Mouse (Mus musculus) embryo, embryonic 10 days (tissue): ENCODE results near the gene Gm21983.
A peak's percentile ranks its signal among the peaks of the same experiment; 100 is the strongest.

ENCODE experiments used
- DNase-seq: peaks from one replicate; pipeline ENCODE4 v3.0.0-alpha.2; 2015; ENCODE audit warnings: low spot score

Gm21983 gene

DNA sequence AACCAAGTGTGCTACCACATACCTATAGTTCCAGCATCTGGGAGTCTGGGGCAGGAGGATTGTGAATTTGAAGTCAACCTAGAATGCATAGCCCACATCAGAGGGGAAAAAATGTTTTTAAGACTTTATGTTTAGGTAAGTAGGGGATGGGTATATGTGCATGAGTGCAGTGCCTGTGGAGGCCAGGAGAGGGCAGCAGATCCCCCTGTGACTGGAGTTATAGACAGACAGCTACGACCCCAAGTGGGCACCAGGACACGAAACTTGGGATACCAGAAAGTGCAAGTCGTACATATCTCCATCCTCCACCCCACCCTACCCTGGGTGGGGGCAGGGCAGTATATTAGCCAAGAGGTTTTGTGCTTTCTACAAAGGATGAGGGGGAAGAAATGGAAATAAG, 4.1 kb upstream of the Gm21983 start:
- peak; percentile 62 for DNase-seq

DNA sequence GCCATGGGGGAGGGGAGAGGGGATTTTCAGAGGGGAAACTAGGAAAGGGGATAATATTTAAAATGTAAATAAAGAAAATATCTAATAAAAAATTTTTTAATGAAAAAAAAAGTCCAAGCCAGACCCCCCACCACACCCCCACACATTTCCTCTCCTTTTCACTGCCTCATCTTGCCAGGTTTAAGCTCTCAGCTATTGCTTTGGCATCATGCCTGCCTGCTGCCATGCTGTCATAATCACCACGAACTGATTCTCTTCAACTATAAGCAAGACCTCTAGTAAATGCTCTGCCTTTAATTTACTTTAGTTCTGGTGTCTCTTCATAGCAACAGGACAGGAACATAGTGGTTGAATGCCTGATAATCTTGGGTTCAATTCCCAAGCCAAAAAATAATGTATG, 1.6 kb upstream of the Gm21983 start:
- no peak for DNase-seq

DNA sequence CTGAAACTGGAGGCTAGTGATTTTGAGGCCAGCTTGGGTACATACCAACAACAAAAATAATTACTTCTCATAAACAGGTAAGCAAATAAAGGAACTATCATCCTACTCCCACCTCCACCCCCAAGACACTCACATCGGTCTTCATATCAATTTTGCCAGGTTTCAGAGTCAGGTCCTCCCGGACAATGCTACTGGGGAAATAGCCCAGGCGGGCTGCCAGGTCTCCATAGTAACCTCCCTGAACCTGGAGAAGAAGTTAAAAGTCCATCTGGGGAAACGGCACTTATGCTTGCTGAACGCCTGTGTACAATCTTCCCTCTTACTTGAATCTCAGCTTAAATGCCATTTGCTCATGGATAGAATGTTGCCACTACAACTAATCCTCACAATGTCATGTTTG, 850 bp downstream of the Gm21983 start:
- no peak for DNase-seq

DNA sequence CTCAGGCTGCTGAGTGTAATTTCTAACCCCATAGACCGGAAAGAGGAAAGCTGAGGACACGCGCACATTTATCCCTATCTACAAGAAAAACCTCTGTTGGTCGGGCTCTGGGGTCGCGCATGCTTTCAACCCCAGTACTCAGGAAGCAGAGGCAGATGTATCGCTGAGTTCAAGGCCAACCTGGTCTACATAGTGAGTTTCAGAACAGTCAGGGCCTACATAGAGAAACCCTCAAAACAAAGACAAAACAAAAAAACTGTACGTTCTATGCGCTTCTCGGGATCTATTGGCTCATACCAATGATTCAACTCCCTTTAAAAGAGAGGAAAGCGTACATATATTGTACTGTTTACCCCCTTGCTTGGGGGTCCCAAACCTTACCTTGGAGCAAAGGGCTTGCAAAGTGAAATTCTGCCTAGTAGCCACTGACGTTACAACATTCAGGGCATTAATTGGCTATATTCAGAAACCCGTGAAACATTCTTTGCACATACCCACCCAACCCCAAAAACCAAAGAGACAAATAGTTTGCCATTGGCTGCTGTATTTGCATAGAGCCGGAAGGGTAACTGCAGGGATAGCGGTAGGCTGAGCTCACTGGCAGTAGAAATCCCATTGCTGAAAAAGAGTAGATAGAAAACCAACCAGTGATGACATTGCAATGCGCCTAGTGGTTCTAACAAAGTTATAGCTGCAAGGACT, 1.5 kb downstream of the Gm21983 start:
- DNase-seq, result no peak

DNA sequence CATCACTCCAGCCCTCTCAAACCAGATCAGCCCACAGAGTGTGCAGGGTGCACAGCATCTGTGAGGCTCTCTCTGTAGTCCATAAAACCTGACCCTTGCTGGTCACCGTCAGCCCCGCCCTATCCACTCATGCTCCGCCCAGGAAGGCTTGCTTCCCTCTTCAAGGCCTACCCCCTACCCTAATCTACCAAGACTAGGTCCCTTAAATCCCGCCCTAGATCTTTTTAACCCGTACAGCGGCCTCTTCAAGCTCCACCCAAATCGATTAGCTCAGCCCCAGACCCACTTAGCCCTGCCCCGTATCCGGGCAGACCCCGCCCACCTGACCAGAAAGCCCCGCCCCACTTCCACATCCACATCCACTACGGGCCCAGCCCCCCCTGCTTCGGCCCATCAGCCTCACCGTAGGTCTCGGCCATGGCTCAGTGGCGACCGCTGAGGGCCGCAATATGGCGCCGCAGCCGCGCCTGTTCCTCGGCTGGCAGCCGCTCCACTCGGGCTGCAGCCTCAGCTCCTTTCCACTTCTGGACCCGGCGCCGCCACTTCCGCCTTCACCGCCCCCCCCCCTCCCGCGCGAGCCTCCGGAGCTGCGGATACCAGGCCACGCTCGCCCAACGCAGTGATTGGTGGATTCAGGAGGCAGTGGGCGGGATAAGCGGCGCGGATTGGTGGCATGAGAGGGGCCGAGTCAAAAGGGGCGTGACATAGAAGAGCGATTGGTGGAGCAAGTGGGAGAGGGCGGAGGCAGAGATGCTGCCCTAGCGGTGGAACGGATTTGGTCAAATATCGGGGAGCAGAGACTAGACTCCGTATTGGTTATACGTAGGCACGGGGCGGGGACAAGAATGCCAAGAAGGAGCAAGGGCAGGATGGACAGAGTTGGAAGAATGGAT, 2.3 kb downstream of the Gm21983 start, which contains the start of gene Rab4b:
TSS of gene Rab4b (minus strand) at position 573 of the 893 bp plus-strand sequence.
- peak; percentile 99 for DNase-seq

DNA sequence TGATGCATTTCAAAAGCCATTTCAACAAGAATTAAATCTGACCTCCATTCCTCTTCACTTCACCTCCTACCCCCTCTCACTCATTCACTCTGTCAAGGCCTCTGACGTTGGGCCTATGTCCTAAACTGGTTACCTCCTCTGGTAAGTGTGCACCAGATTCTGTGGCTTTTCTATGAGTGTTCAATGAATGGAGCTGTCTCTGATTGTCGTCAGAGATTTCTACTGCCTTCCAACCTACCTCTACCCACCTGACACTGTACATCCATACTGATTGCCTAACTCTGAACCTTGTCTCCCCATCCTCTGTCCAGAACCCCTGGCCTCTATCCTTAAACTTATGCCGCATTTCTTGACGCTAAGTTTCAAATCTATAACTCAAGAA, 3.0 kb downstream of the Gm21983 start:
- DNase-seq, result no peak

DNA sequence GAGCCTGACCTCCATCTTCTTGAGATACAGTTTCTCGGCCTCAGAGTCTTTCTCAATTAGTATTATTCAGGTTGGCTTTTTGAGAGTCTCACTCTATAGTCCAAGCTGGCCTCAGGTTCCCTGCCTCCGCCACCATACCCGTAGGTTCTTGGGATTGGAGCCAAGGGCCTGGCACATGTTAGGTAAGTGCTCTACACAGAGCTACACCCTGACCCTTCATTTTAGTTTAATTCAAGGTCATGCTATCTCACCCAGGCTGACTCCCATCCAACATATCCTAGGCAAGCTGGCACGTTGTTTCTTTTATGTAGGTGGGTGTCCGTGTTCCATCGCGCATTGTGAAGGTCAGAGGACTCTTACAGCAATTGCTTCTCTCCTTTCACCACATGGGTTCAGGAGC, 6.0 kb downstream of the Gm21983 start:
- DNase-seq, result no peak

DNA sequence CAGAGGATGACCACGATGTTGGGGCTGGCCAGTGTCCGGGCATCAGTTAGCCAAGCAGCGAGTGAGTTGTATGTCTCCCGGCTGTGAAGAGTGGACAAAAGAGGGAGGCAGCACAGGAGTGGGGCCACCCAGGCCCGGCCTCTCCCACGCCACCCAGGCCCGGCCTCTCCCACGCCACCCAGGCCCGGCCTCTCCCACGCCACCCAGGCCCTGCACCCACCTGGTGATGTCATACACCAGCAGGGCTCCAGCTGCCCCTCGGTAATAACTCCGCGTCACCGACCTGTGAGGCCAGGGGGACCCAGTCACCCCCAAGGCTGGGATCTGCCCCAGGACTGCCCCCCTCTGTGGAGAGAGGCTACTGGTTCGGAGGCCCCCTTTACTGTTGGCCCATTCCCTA, 6.4 kb downstream of the Gm21983 start:
- DNase-seq, result no peak

DNA sequence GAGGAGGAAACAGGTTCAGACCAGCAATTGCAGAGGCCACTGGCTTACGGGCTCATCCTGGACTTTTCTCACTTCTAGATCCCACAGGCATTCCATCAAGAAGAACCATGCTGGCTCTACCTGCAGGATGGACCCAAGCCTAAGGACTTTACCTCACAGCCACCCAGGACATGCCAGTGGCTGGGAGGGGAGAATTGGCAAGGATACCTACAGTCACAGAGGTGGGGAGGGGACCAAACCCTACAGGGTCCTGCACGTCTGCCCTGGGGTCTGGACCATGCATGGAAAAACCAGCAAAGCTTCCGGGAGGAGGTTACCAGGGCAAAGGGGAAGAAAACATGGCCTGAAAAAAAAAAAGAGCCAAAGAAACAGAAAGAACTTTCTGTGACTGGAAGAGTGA, 9.9 kb downstream of the Gm21983 start:
- DNase-seq, result no peak

DNA sequence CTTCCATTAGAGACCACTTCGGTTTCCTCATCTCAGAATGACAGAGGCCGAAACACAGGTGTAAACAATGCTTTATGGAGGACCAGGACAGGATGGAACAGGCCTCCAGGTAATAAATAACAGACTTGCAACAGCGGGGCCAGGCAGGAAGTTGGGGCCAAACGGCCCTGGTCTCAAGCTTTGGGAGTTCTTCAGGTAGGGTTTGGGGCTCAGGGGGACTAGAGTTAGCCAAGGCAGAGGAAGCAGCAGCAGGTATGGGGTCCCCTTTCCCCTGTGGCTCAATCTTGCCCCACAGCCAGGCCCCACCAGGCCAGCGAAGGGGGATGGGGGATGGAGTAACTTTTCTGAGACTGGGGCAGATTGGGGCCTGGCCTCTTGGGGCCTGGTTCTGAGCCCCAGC, 12.5 kb downstream of the Gm21983 start:
- DNase-seq, result no peak

DNA sequence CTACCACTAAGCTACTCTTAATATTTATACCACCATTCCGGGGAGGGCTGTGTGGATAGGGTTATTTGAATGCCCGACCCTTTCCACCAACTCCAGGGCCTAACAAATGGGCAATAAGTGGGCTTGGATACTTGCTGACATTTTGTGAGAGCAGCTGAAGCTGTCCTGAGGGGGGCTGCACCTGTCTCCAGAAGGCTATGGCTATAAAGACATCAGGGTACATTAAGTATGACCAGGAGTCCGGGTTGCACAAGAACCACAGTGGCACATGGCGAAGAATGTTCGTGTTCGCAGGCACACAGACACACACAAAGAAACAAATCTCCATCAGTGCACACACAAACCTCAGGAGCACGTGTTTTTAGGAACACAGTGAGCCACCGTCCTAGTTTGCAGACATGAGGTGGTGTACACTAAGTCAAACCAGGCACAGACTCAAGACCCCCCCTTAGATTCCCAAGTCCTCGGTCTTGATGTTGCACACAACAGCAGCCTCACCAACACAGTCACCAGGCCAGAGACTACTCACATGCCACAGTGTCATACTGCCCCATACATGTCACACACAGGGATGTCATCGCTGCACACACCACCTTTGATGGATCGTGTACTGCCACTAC, 13.3 kb downstream of the Gm21983 start:
- no peak for DNase-seq

DNA sequence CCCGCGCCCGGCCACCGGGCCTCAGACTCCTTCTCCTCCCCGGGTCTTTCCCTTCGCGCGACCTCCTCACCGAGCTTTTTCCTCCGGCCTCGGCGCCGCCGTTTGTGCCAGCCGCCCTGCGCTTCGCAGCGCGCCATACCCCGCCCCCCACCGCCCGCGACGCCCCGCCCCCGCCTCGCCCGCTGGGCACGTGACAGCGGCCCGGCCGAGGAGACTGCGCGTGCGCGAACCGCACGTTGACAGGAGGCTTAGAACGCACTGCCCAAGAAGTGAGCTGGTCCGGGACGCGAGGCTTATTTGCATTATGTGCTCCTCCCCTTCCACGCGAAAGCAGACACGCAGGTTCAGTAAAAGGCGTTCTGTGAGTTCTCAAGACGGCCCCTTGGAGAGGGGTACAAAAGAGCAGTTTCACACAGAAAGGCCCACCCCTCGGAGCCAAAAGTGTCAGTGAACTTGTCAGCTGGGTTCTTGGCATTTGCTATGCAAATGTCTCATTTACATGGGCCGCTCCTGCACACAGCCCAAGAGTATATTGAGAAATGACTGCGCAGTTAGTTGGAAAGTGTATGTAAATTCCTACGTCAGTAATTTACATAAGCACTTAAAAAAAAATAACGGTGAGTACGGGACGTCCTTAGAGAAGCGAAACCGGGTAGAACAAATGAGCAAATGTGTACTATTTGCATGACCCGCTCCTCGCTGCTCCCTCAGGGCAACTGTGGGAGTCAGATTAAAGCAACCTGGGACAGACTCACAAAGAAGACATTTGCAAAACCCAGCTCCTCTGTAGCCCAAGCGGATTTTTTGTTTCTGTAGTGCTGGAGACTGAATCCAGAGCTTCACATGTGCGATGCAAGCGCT, 14.0 kb downstream of the Gm21983 start, which contains the start of gene Egln2:
TSS of gene Egln2 (minus strand) at position 189 of the 861 bp plus-strand sequence.
- peak; percentile 97 for DNase-seq

DNA sequence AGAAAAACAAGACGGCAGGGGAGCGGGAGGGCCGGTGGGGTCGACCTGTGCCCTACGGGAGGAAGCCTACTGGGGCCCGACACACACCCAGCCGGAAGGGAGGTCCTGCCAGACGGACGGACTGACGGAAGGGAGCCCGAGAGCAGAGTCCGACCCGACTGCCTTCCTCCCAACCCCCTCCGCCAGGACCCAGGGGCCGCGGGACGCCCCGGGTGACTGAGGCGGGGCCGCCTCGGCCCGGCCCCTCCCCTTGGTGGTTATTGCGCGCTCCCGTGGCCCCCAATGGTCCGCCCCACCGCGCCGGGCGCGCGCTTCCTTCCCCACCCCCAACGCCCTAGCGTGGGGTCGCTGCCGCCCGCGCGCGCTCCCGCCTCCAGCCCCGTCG, 14.7 kb downstream of the Gm21983 start:
- peak; percentile 84 for DNase-seq

DNA sequence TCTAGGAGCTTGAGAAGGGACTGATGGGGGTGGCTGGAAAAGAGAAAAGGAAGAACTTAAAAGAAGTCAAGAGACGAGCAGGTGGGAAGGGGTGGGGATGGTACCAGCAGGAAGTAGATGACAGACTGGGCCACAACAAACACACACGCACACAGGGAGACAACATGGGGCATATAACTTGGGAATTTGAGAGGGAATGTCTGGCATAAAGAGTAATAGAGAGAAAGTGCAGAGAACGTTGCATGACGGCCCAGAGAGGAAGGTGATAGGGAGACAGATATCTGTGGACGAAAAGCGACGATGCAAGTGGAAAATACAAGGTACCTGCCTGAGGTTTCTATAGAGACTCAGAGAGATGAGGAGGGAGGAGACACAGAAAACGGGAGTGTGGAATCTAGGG, 15.2 kb downstream of the Gm21983 start:
- DNase-seq, result no peak

DNA sequence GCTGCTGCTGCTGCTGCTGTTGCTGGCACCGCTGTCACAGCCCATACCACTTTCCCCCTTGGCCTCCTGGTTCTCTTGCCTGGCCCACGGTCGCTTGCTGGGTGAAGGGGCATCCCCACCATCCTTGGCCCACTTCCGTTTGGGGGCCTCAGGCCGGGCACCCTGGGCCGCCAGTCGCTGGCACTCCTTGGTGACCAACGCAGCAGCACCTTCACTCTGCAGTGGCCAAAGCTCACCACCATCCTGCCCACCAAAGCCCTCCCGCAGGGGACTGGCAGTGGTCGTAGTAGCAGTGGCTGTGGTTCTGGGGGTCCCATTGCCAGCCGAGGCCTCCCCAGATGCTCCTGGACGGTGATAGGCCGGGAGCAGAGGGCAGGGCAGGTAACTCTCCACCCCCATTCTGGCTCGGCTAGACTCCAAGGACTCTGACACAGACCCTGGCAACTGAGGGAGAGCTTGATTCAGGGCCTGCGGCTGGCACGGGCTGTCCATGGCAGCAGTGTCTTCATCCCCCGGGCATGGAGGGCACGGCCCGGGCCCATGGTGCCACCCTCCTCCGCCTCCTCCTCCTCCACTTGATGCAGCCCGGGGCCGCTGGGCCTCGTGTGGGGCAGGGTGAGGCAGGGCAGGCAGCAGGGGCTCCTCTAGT, 15.8 kb downstream of the Gm21983 start:
- DNase-seq, result no peak

DNA sequence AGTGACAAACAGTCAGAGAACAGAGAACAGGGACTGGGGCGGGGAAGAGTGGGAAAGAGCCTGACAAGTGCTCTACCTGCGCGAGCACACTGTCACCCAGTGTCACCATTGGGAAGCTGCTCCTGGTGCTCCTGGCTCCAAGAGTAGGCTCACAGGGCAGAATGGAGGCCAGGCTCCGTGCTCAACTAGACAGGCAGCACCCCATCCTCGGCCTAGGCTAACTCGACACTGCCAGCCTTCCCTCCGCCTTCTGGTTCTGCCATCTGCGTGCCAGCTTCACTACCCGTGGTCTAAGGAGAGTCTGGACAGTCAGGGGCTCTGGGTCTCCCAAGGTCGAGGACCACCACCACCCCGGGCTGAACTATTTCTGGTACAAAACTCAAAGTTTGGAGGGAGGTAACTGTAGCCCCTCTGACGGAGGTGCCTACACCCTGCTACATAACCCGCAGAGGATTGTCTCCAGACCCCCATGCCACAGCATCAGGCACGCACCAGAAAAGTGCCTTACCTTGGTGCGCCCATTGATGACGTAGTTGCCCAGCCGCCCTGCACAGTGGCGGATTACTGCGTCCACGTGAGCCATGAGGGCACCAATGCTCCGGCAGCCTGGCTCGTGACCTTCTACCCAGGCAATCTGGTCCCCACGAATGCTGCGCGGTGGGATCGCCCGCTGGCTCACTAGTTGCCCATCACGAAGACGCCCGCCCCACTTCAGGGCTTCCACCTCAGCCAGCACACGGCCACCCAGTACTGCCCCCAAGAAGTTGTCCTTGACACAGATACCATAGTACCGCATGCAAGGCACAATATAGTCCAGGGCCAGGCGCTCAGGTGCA, 16.6 kb downstream of the Gm21983 start:
- DNase-seq, result no peak

DNA sequence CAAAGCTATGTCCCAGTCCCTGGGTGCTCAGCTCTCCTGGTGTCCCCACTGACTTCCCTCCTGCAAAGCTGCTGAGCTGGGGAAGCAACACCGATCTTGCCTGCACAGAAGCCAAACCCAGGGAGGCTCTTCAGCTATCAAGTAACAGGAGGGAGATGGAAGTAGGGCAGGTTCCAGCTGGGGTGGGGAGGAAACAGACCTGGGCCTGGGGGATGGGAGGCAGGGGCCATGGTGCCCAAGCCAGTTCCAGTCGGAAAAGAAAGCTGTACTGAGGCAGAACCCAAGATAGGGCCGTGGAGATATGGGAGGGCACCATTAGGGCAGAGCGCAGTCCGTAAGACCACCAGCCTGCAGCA, 17.5 kb downstream of the Gm21983 start:
- DNase-seq, result no peak

DNA sequence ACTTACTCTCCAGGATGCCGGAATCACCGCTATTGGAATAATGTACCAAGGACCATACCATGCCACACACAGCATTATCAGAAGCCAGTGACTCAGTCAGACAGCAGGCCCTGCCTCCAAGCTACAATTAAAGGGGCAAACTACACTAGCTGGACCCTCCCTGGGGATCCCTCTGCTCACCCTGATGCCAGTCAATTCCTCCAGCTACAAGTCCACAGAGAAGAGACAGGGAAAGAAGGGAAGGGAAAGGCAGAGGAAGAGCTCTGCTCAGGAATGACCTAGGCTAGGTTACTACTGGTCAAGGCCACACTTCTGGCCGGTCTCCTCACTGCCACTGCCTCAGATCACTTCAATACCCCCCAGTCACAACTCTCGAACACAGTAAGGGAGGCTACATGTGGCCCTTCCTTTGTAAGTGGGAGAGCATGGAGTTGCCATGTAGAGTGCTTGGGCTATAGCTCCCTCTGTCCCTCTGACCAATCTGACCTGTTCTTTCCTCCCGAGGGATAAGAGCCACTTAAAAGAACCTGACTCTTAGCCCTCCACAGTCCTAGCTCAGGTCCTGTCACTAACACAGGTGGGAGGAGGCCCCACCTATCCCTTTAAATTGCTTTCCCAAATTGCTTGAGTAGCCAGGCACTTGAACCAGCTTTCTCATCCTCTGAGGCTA, 18.0 kb downstream of the Gm21983 start:
- no peak for DNase-seq

DNA sequence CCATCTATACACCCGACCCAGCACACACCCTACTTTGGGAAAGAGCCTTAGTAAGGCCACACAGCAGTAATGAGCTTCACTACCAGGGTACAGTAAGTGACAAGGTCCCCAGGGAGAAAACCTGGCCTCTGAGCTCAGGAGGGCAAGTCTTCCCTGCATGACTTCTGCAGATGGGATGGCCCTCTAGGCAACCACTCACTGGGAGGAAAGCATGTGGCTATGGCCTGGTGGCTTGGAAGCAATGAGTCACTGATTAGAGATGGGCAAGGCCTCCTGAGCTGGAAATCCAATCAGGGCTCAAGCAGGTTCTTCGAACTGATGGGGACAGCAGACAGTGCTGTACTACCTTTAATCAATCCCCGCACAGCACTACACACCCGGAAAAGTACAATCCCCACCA, 19.1 kb downstream of the Gm21983 start:
- no peak for DNase-seq

DNA sequence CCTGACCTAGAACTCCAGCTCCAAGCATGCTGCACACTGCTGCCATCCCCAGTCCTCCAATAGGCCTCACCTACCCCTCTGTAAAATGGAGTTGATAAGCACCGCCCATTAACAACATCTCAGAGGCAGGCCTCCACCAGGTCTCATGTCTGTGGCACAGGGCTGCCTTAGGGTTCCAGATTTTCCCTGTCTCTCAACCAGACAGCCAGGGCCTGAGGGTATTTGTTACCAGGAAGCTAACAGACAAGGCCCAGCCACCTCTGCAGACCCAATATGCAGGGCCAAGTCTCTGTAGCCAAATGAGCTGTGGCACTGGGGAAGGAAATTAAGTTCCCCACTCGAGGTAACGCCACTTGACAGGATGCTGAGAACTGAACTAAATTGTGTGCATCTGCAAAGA, 20.0 kb downstream of the Gm21983 start:
- no peak for DNase-seq
